Mouse (Mus musculus) hindbrain, postnatal 0 days (tissue): ENCODE results near the gene Wwp2. TPM values are rescaled to one million over a fixed set of nuclear protein-coding genes. Genes with fewer than 3 reads are reported as not detected.

ENCODE experiments used
- ATAC-seq: fragments of 200-750 bp; cut with Nextera tagmentation; 2 replicates; pipeline ENCODE4 v1.8.0; 2017; ENCODE audit warnings: mild to moderate bottlenecking, moderate TSS enrichment, moderate library complexity
- DNase-seq: peaks from one replicate; pipeline ENCODE4 v3.0.0-alpha.2; 2015; ENCODE audit warnings: low spot score
- H3K27ac ChIP-seq: fragments of 300-500 bp; sonication (generic); 2 replicates; pipeline ENCODE4 v1.5.1; 2014; ENCODE audit warnings: mild to moderate bottlenecking
- H3K27me3 ChIP-seq: fragments of 300-500 bp; sonication (generic); 2 replicates; pipeline ENCODE4 v1.6.1; 2014; ENCODE audit warnings: low read length, mixed read lengths; ENCODE audit not compliant: insufficient read depth
- H3K36me3 ChIP-seq: fragments of 300-500 bp; sonication (generic); 2 replicates; pipeline ENCODE4 v1.6.1; 2014; ENCODE audit warnings: low read length, mixed read lengths; ENCODE audit not compliant: insufficient read depth
- H3K4me1 ChIP-seq: fragments of 300-500 bp; sonication (generic); 2 replicates; pipeline ENCODE4 v1.6.1; 2014; ENCODE audit warnings: antibody characterized with exemption, low read length, mixed read lengths; ENCODE audit not compliant: insufficient read depth
- H3K4me2 ChIP-seq: fragments of 300-500 bp; sonication (generic); 2 replicates; pipeline ENCODE4 v1.6.1; 2014; ENCODE audit warnings: low read depth, mild to moderate bottlenecking, low read length, moderate library complexity, mixed read lengths
- H3K4me3 ChIP-seq: fragments of 300-500 bp; sonication (generic); 2 replicates; pipeline ENCODE4 v1.5.1; 2014; ENCODE audit warnings: low read length
- H3K9ac ChIP-seq: fragments of 300-500 bp; sonication (generic); replicated peaks from 2 replicates; pipeline ENCODE4 v1.6.1; 2014; ENCODE audit warnings: mild to moderate bottlenecking, low read length, moderate library complexity, mixed read lengths
- H3K9me3 ChIP-seq: fragments of 300-500 bp; sonication (generic); 2 replicates; pipeline ENCODE4 v1.6.1; 2016; ENCODE audit warnings: low read length, mixed read lengths
- CTCF ChIP-seq: IDR thresholded peaks from 2 replicates; pipeline ENCODE4 v1.5.1; 2016; ENCODE audit warnings: antibody characterized with exemption, control low read depth, low read depth
- WGBS: fragments of 180-500 bp; shearing (Covaris S2); extraction: QIAGEN DNeasy Blood & Tissue Kit; methylation state at CpG from one replicate; pipeline ENCODE4 v1.1.7; 2014; 5-methylcytosine and 5-hydroxymethylcytosine counted together
- polyA plus RNA-seq: library from polyadenylated mRNA; unstranded; fragments of >200 nt; fragmentation: Nextera tagmentation; extraction: Ambion mirVana; gene quantifications from 2 replicates; pipeline ENCODE4 v1.2.1, GENCODE M21; 2015
- total RNA-seq: library from RNA; depleted of rRNA; stranded (reverse); fragments of >200 nt; gene quantifications from 2 replicates; pipeline ENCODE4 v1.2.3, GENCODE M21; 2014

Gene Wwp2
- total and polyA plus RNA-seq, 2 experiments from 2014 or later: 33.0 to 41.9 TPM

GRCm38 (mm10) chr8:107395397-107395796 is 40.8 kb upstream of the Wwp2 start:
- DNase-seq (no peak), ATAC-seq (no peak)
- Histone ChIP-seq H3K27ac (no peak overlapping the region), H3K27me3 (no peaks in the 10 kb centered on the region), H3K9ac (no peak overlapping the region), H3K9me3 (no peaks in the 10 kb centered on the region), H3K4me1 (no peaks in the 10 kb centered on the region), H3K4me3 (no peak overlapping the region), H3K36me3 (no peaks in the 10 kb centered on the region), H3K4me2 (no peak overlapping the region)
- TF ChIP-seq CTCF: no peak

DNA sequence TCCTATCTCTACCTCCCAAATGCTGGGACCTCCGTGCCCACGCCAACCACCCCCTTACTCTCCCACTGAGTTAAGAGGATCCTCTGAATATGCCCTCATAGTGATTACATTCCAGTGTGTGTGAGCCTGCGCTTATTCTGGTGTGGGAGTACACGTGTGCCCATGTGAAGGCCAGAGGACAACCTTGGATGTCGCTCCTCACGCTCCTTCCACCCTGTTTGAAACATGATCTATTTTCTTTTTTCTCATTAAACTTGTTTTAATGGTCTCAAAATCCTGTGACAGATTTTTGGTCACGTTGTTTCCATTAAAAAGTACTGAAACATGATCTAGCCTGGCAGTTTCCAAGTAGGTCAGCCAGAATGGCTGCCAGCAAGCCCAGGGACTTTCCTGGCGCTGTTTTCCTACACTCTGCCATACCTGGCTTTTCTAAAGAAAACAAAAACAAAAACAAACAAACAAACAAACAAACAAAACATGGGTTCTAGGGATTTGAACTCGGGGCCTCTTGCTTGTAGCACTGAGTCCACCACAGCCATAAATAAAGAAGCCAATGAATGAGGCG is 40.0 kb upstream of the Wwp2 start:
- no peaks in the 10 kb centered on the region for H3K27me3 ChIP-seq
- WGBS: 87% methylated on average over 10 of the region's 10 CpGs
- H3K4me1 ChIP-seq: no peaks in the 10 kb centered on the region
- H3K9me3 ChIP-seq: no peaks in the 10 kb centered on the region
- no peak overlapping the region for H3K4me3 ChIP-seq
- H3K36me3 ChIP-seq: no peaks in the 10 kb centered on the region
- H3K9ac ChIP-seq: no peak overlapping the region
- ATAC-seq (no peak), DNase-seq (no peak)
- H3K4me2 ChIP-seq: no peak overlapping the region
- H3K27ac ChIP-seq: no peak overlapping the region
- no peak for TF ChIP-seq CTCF

DNA sequence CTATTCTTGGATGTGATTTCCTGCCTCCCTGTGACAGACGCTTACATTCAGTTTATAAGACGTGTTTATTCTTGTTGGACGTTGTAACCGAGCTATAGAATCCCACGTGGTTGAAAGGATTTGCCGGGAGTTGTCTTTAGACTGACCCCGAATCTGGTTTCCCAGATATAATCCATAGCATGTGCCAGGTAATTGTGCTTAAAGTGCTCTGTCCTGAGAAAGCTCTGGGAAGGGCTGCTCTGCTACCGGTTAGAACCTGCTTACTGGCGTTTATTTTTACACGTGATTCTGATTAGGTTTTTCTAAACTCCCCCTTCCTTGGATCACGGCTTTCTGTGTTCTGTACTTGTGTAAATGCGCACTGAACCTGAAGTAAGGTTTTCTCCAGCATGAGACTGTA is 38.5 kb upstream of the Wwp2 start:
- no peak for DNase-seq
- H3K4me3 ChIP-seq: no peak overlapping the region
- H3K27me3 ChIP-seq: no peaks in the 10 kb centered on the region
- ATAC-seq: no peak
- WGBS: 60% methylated on average over 12 of the region's 12 CpGs
- H3K9ac ChIP-seq: no peak overlapping the region
- no peaks in the 10 kb centered on the region for H3K9me3 ChIP-seq
- H3K4me2 ChIP-seq: no peak overlapping the region
- no peaks in the 10 kb centered on the region for H3K4me1 ChIP-seq
- H3K36me3 ChIP-seq: no peaks in the 10 kb centered on the region
- H3K27ac ChIP-seq: no peak overlapping the region
- no peak for TF ChIP-seq CTCF

- Histone ChIP-seq H3K36me3 (no peaks in the 10 kb centered on the region), H3K9ac (no peak overlapping the region), H3K9me3 (no peaks in the 10 kb centered on the region), H3K4me3 (no peak overlapping the region), H3K4me2 (no peak overlapping the region), H3K27me3 (no peaks in the 10 kb centered on the region), H3K4me1 (0 out of 2 replicates have a peak, but pooled peaks cover 4% of the 10 kb centered on the region), H3K27ac (no peak overlapping the region; the same call in 1 of the 2 replicates)
- WGBS: 23% methylated on average over 9 of the region's 9 CpGs
- no peak for ATAC-seq
- peak; percentile 71 for DNase-seq
- no peak for TF ChIP-seq CTCF
Observed at GRCm38 (mm10) chr8:107399495-107399894, 36.7 kb upstream of the Wwp2 start.

DNA sequence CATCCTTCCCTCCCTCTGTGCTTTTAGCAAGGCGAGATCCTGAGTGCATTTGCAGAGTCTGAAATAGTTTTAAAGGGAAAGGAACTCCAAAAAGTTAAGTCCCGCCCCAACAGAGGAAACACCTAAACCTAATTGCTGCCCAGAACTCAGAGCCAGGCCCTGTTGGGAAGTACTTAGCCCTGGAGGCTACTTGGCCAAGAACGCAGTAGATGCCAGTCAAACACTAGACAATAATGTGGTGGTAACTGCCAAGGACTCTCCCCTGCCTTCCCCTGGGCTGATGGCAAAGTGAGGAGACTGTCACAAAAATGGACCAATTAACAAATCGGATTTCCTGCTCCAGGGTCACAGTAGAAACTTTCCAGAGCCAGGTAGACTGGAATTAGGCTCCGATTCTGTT is 34.3 kb upstream of the Wwp2 start:
- 75% methylated on average over 5 of the region's 5 CpGs for WGBS
- no peak overlapping the region for H3K4me2 ChIP-seq
- no peaks in the 10 kb centered on the region for H3K9me3 ChIP-seq
- H3K27me3 ChIP-seq: no peaks in the 10 kb centered on the region
- ATAC-seq: no peak
- H3K27ac ChIP-seq: peak overlapping the region; percentile 76; the same call in 1 of the 2 replicates
- no peak for TF ChIP-seq CTCF
- H3K4me1 ChIP-seq: 0 out of 2 replicates have a peak, but pooled peaks cover 4% of the 10 kb centered on the region
- no peak overlapping the region for H3K9ac ChIP-seq
- no peaks in the 10 kb centered on the region for H3K36me3 ChIP-seq
- no peak for DNase-seq
- H3K4me3 ChIP-seq: no peak overlapping the region

GRCm38 (mm10) chr8:107403038-107403781 is 33.0 kb upstream of the Wwp2 start, which contains the start of gene Nqo1:
Nqo1 (minus strand) TSS chr8:107403206.
- DNase-seq (peak; percentile 89), ATAC-seq (peak; percentile 98)
- Histone ChIP-seq H3K4me1 (0 out of 2 replicates have a peak, but pooled peaks cover 4% of the 10 kb centered on the region), H3K27me3 (no peaks in the 10 kb centered on the region), H3K4me2 (peak within 1 kb of the TSS; percentile 62), H3K9me3 (no peaks in the 10 kb centered on the region), H3K9ac (peak within 1 kb of the TSS; percentile 33; the same call in 1 of the 2 replicates), H3K27ac (peak within 1 kb of the TSS; percentile 76), H3K4me3 (peak within 1 kb of the TSS; percentile 37), H3K36me3 (no peaks in the 10 kb centered on the region)
- 11% methylated on average over 22 of the region's 22 CpGs for WGBS
- TF ChIP-seq CTCF: no peak

GRCm38 (mm10) chr8:107404057-107404456 is 32.1 kb upstream of the Wwp2 start:
- ATAC-seq (no peak), DNase-seq (no peak)
- Histone ChIP-seq H3K4me2 (no peak overlapping the region), H3K9ac (no peak overlapping the region), H3K4me3 (no peak overlapping the region), H3K4me1 (0 out of 2 replicates have a peak, but pooled peaks cover 4% of the 10 kb centered on the region), H3K27me3 (no peaks in the 10 kb centered on the region), H3K36me3 (no peaks in the 10 kb centered on the region), H3K27ac (no peak overlapping the region), H3K9me3 (no peaks in the 10 kb centered on the region)
- no peak for TF ChIP-seq CTCF
- 69% methylated on average over 4 of the region's 4 CpGs for WGBS
